Mouse (Mus musculus): ENCODE measurements around the gene Srp72. TPM values are rescaled to one million over a fixed set of nuclear protein-coding genes. Genes with fewer than 3 reads are reported as not detected.
A peak's percentile ranks its signal among the peaks of the same experiment; 100 is the strongest.
"Not testable (repeated sequence)": the region's sequence is repeated elsewhere in the genome, so short reads cannot be mapped to it uniquely, and the experiment has no call there.

The Srp72 gene
- polyA plus RNA-seq, 1 experiment from 2014 or later, result 49.8 TPM

- H3K9ac ChIP-seq (ENCODE audit: low read length), result no peak overlapping the region
- no peaks in the 10 kb centered on the region for H3K4me1 ChIP-seq (ENCODE audit: control insufficient read depth in 2 of 2, insufficient read depth in 2 of 2, low read length in 2 of 2)
- WGBS, result 88% methylated on average over 3 of the region's 3 CpGs
- no peak overlapping the region for H3K4me2 ChIP-seq (ENCODE audit: low read length)
- no peak overlapping the region for H3K27ac ChIP-seq (replicated peaks in 1 of 2; ENCODE audit: control insufficient read depth in 1 of 2, insufficient read depth in 1 of 2, low read depth in 2 of 2, low read length in 2 of 2)
- H3K36me3 ChIP-seq (ENCODE audit: control insufficient read depth, insufficient read depth, low read length), result peaks cover 98% of the 10 kb centered on the region
- H3K27me3 ChIP-seq (ENCODE audit: control insufficient read depth, insufficient read depth, low read length), result no peaks in the 10 kb centered on the region
- ATAC-seq (ENCODE audit: insufficient number of reproducible peaks, insufficient read depth, low FRiP score, low read depth), result no peak
- no peak overlapping the region for H3K4me3 ChIP-seq (ENCODE audit: control insufficient read depth in 1 of 2, insufficient read depth in 1 of 2, low read depth in 1 of 2, low read length in 2 of 2)
- H3K9me3 ChIP-seq (ENCODE audit: control insufficient read depth, low read length), result no peaks in the 10 kb centered on the region
Measured at GRCm38 (mm10) chr5:76964651-76965050, 9.8 kb upstream of the Srp72 start.

GRCm38 (mm10) chr5:76969250-76969649 is 5.2 kb upstream of the Srp72 start:
- Histone ChIP-seq H3K27ac (replicated peaks in 1 of 2; ENCODE audit: control insufficient read depth in 1 of 2, insufficient read depth in 1 of 2, low read depth in 2 of 2, low read length in 2 of 2) (no peak overlapping the region), H3K4me3 (ENCODE audit: control insufficient read depth in 1 of 2, insufficient read depth in 1 of 2, low read depth in 1 of 2, low read length in 2 of 2) (no peak overlapping the region), H3K4me2 (ENCODE audit: low read length) (no peak overlapping the region), H3K36me3 (ENCODE audit: control insufficient read depth, insufficient read depth, low read length) (peaks cover 61% of the 10 kb centered on the region), H3K9me3 (ENCODE audit: control insufficient read depth, low read length) (no peaks in the 10 kb centered on the region), H3K9ac (ENCODE audit: low read length) (no peak overlapping the region), H3K27me3 (ENCODE audit: control insufficient read depth, insufficient read depth, low read length) (no peaks in the 10 kb centered on the region), H3K4me1 (ENCODE audit: control insufficient read depth in 2 of 2, insufficient read depth in 2 of 2, low read length in 2 of 2) (peaks cover 0 to 10% of the 10 kb centered on the region in 2 experiments; a peak in 1 of 4 replicates)
- no peak for ATAC-seq (ENCODE audit: insufficient number of reproducible peaks, insufficient read depth, low FRiP score, low read depth)
- WGBS, result 77% methylated on average over 5 of the region's 5 CpGs

- not testable (repeated sequence) for H3K9ac ChIP-seq (ENCODE audit: low read length); H3K27ac ChIP-seq (replicated peaks in 1 of 2; ENCODE audit: control insufficient read depth in 1 of 2, insufficient read depth in 1 of 2, low read depth in 2 of 2, low read length in 2 of 2); H3K4me2 ChIP-seq (ENCODE audit: low read length); H3K4me3 ChIP-seq (ENCODE audit: control insufficient read depth in 1 of 2, insufficient read depth in 1 of 2, low read depth in 1 of 2, low read length in 2 of 2); ATAC-seq (ENCODE audit: insufficient number of reproducible peaks, insufficient read depth, low FRiP score, low read depth); H3K27me3 ChIP-seq (ENCODE audit: control insufficient read depth, insufficient read depth, low read length); H3K9me3 ChIP-seq (ENCODE audit: control insufficient read depth, low read length)
- H3K4me1 ChIP-seq (ENCODE audit: control insufficient read depth in 2 of 2, insufficient read depth in 2 of 2, low read length in 2 of 2), result peaks cover 0 to 16% of the 10 kb centered on the region in 2 experiments; a peak in 2 of 4 replicates
- peaks cover 43% of the 10 kb centered on the region for H3K36me3 ChIP-seq (ENCODE audit: control insufficient read depth, insufficient read depth, low read length)
- 83% methylated on average over 1 of the region's 1 CpGs for WGBS
Measured at GRCm38 (mm10) chr5:76971115-76971514, 3.4 kb upstream of the Srp72 start.

- WGBS, result 61% methylated on average over 3 of the region's 3 CpGs
- no peaks in the 10 kb centered on the region for H3K27me3 ChIP-seq (ENCODE audit: control insufficient read depth, insufficient read depth, low read length)
- no peaks in the 10 kb centered on the region for H3K9me3 ChIP-seq (ENCODE audit: control insufficient read depth, low read length)
- H3K9ac ChIP-seq (ENCODE audit: low read length), result peak overlapping the region; percentile 92; the same call in 1 of the 2 replicates
- peaks cover 42% of the 10 kb centered on the region for H3K36me3 ChIP-seq (ENCODE audit: control insufficient read depth, insufficient read depth, low read length)
- peak overlapping the region; percentile 94 for H3K4me2 ChIP-seq (ENCODE audit: low read length)
- peaks cover 0 to 16% of the 10 kb centered on the region in 2 experiments; a peak in 2 of 4 replicates for H3K4me1 ChIP-seq (ENCODE audit: control insufficient read depth in 2 of 2, insufficient read depth in 2 of 2, low read length in 2 of 2)
- H3K4me3 ChIP-seq (ENCODE audit: control insufficient read depth in 1 of 2, insufficient read depth in 1 of 2, low read depth in 1 of 2, low read length in 2 of 2), result peak overlapping the region in 1 of 2 experiments; percentile 88; a peak in 1 of 4 replicates
- no peak overlapping the region for H3K27ac ChIP-seq (replicated peaks in 1 of 2; ENCODE audit: control insufficient read depth in 1 of 2, insufficient read depth in 1 of 2, low read depth in 2 of 2, low read length in 2 of 2)
- ATAC-seq (ENCODE audit: insufficient number of reproducible peaks, insufficient read depth, low FRiP score, low read depth), result no peak
Measured at GRCm38 (mm10) chr5:76973488-76973887, 995 bp upstream of the Srp72 start.

GRCm38 (mm10) chr5:76974207-76974553 is 303 bp upstream of the Srp72 start:
- Histone ChIP-seq H3K36me3 (ENCODE audit: control insufficient read depth, insufficient read depth, low read length) (peaks cover 42% of the 10 kb centered on the region), H3K27ac (replicated peaks in 1 of 2; ENCODE audit: control insufficient read depth in 1 of 2, insufficient read depth in 1 of 2, low read depth in 2 of 2, low read length in 2 of 2) (peak overlapping the region in 1 of 2 experiments; percentile 88; a peak in 1 of 4 replicates), H3K27me3 (ENCODE audit: control insufficient read depth, insufficient read depth, low read length) (no peaks in the 10 kb centered on the region), H3K4me1 (ENCODE audit: control insufficient read depth in 2 of 2, insufficient read depth in 2 of 2, low read length in 2 of 2) (peaks cover 0 to 16% of the 10 kb centered on the region in 2 experiments; a peak in 2 of 4 replicates), H3K9ac (ENCODE audit: low read length) (peak overlapping the region; percentile 92), H3K4me2 (ENCODE audit: low read length) (peak overlapping the region; percentile 94), H3K9me3 (ENCODE audit: control insufficient read depth, low read length) (no peaks in the 10 kb centered on the region), H3K4me3 (ENCODE audit: control insufficient read depth in 1 of 2, insufficient read depth in 1 of 2, low read depth in 1 of 2, low read length in 2 of 2) (peak overlapping the region; percentile 88 to 96)
- 0 out of 2 replicates have a peak, but pooled peaks have one; percentile 6 for ATAC-seq (ENCODE audit: insufficient number of reproducible peaks, insufficient read depth, low FRiP score, low read depth)
- 2% methylated on average over 17 of the region's 17 CpGs for WGBS

GRCm38 (mm10) chr5:76975736-76976135 is 1.3 kb downstream of the Srp72 start:
- no peak for ATAC-seq (ENCODE audit: insufficient number of reproducible peaks, insufficient read depth, low FRiP score, low read depth)
- Histone ChIP-seq H3K9ac (ENCODE audit: low read length) (no peak overlapping the region), H3K27ac (replicated peaks in 1 of 2; ENCODE audit: control insufficient read depth in 1 of 2, insufficient read depth in 1 of 2, low read depth in 2 of 2, low read length in 2 of 2) (no peak overlapping the region), H3K9me3 (ENCODE audit: control insufficient read depth, low read length) (no peaks in the 10 kb centered on the region), H3K4me3 (ENCODE audit: control insufficient read depth in 1 of 2, insufficient read depth in 1 of 2, low read depth in 1 of 2, low read length in 2 of 2) (peak overlapping the region in 1 of 2 experiments; percentile 88; a peak in 2 of 4 replicates), H3K4me2 (ENCODE audit: low read length) (peak overlapping the region; percentile 94), H3K36me3 (ENCODE audit: control insufficient read depth, insufficient read depth, low read length) (peaks cover 44% of the 10 kb centered on the region), H3K27me3 (ENCODE audit: control insufficient read depth, insufficient read depth, low read length) (no peaks in the 10 kb centered on the region), H3K4me1 (ENCODE audit: control insufficient read depth in 2 of 2, insufficient read depth in 2 of 2, low read length in 2 of 2) (peaks cover 0 to 16% of the 10 kb centered on the region in 2 experiments; a peak in 2 of 4 replicates)
- WGBS, result 87% methylated on average over 8 of the region's 8 CpGs

- no peak for ATAC-seq (ENCODE audit: insufficient number of reproducible peaks, insufficient read depth, low FRiP score, low read depth)
- Histone ChIP-seq H3K27ac (replicated peaks in 1 of 2; ENCODE audit: control insufficient read depth in 1 of 2, insufficient read depth in 1 of 2, low read depth in 2 of 2, low read length in 2 of 2) (no peak overlapping the region), H3K27me3 (ENCODE audit: control insufficient read depth, insufficient read depth, low read length) (no peaks in the 10 kb centered on the region), H3K9me3 (ENCODE audit: control insufficient read depth, low read length) (no peaks in the 10 kb centered on the region), H3K9ac (ENCODE audit: low read length) (no peak overlapping the region), H3K4me3 (ENCODE audit: control insufficient read depth in 1 of 2, insufficient read depth in 1 of 2, low read depth in 1 of 2, low read length in 2 of 2) (no peak overlapping the region), H3K36me3 (ENCODE audit: control insufficient read depth, insufficient read depth, low read length) (peaks cover 96% of the 10 kb centered on the region), H3K4me1 (ENCODE audit: control insufficient read depth in 2 of 2, insufficient read depth in 2 of 2, low read length in 2 of 2) (no peaks in the 10 kb centered on the region), H3K4me2 (ENCODE audit: low read length) (no peak overlapping the region)
- 91% methylated on average over 11 of the region's 11 CpGs for WGBS
Measured at GRCm38 (mm10) chr5:76984015-76984414, 9.5 kb downstream of the Srp72 start.

- WGBS, result 95% methylated on average over 3 of the region's 3 CpGs
- Histone ChIP-seq H3K9me3 (ENCODE audit: control insufficient read depth, low read length) (no peaks in the 10 kb centered on the region), H3K27ac (replicated peaks in 1 of 2; ENCODE audit: control insufficient read depth in 1 of 2, insufficient read depth in 1 of 2, low read depth in 2 of 2, low read length in 2 of 2) (no peak overlapping the region), H3K27me3 (ENCODE audit: control insufficient read depth, insufficient read depth, low read length) (no peaks in the 10 kb centered on the region), H3K4me3 (ENCODE audit: control insufficient read depth in 1 of 2, insufficient read depth in 1 of 2, low read depth in 1 of 2, low read length in 2 of 2) (no peak overlapping the region), H3K36me3 (ENCODE audit: control insufficient read depth, insufficient read depth, low read length) (peaks cover 94% of the 10 kb centered on the region), H3K4me2 (ENCODE audit: low read length) (no peak overlapping the region), H3K4me1 (ENCODE audit: control insufficient read depth in 2 of 2, insufficient read depth in 2 of 2, low read length in 2 of 2) (no peaks in the 10 kb centered on the region), H3K9ac (ENCODE audit: low read length) (no peak overlapping the region)
- ATAC-seq (ENCODE audit: insufficient number of reproducible peaks, insufficient read depth, low FRiP score, low read depth), result no peak
Measured at GRCm38 (mm10) chr5:76990789-76991188, 16.3 kb downstream of the Srp72 start.
